Mouse (Mus musculus): ENCODE measurements around the gene Mrtfa.

- no peak for TF ChIP-seq CTCF (IDR thresholded peaks at IDR 0.05)
- TF ChIP-seq EP300 (IDR thresholded peaks at IDR 0.05), result no peak
Observed at GRCm38 (mm10) chr15:81219054-81219453, 28.5 kb upstream of the Mrtfa start.

Data from lung, postnatal 0 days (tissue).